Mouse (Mus musculus) activated CD4-positive, CD25-positive, alpha-beta regulatory T cell, adult 4 months (primary cell): ENCODE data around the gene Mctp1. TPM values are rescaled to one million over a fixed set of nuclear protein-coding genes. Genes with fewer than 3 reads are reported as not detected.
"Not testable (repeated sequence)": the region's sequence is repeated elsewhere in the genome, so short reads cannot be mapped to it uniquely, and the experiment has no call there.

Experiments
- ATAC-seq: one replicate; pipeline ENCODE4 v1.8.0; 2017
- polyA plus RNA-seq, 2 experiments: library from polyadenylated mRNA; unstranded; fragments of 100-300 nt; shearing (Covaris generic); gene quantifications; one replicate each; pipeline ENCODE4 v1.2.1; 2017

Gene Mctp1
- polyA plus RNA-seq, 2 experiments from 2014 or later = 7.9 to 13.6 TPM

- not testable (repeated sequence) for ATAC-seq
Measured at GRCm38 (mm10) chr13:76971046-76971445, 586.7 kb downstream of the Mctp1 start.

DNA sequence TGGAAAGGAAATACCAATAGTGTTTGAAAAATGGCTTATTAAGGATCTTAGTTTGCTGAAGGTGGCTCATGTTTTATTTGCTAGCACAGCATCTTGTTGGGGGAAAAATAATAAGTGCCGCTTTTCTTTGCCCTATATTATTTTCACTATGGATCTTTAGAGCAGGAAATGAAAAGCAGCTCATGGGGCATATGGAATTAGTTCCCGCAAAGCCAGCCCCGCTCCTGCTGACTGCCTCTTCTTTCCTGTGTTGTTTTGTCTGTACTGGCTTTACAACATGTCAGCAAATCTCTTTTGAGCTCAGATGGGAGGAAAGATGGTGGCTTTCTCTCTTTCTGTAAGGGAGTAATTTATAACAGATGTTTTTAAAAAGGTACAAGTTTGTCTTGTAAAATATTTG is 618.3 kb downstream of the Mctp1 start:
- no peak for ATAC-seq

GRCm38 (mm10) chr13:77003684-77004083 is 619.3 kb downstream of the Mctp1 start:
- no peak for ATAC-seq

DNA sequence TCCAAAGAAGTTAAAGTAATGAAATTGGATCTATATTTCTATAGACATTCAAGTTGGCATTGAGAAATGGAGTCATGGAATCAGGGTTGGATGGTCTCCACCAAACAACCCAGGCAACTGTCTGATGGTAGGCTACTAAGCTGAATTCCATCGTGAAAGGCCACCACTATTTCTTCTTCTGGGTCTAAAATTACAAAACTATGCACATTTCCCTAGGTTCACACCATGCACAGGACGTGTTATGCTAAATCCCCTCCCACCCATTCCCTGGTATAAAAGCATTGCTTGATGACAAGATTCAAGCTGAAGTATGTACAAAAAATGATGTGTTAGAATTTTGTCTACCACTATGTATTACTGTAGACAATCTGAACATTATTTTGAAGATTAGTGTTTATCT is 634.5 kb downstream of the Mctp1 start:
- no peak for ATAC-seq

- no peak for ATAC-seq
Measured at GRCm38 (mm10) chr13:77029594-77029993, 645.3 kb downstream of the Mctp1 start.

GRCm38 (mm10) chr13:77043375-77043774 is 659.0 kb downstream of the Mctp1 start:
- ATAC-seq = no peak

DNA sequence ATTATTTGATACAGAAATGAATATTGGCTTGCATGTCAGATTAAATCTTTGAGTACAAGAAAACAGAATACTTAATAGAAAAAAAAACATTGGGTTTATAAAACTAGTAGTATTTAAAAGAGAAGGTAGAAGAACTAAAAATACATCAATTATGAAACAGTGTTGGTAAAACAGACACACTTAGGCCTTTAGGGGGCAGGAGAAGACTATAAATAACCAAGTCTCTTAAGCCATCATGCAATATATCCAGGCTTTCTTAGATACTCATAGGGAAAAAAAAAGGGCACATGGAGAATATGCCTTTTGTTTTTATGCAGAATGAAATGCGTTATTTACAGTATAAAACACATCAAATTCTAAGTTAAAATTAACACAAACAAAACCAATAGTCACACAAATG is 661.0 kb downstream of the Mctp1 start:
- no peak for ATAC-seq

DNA sequence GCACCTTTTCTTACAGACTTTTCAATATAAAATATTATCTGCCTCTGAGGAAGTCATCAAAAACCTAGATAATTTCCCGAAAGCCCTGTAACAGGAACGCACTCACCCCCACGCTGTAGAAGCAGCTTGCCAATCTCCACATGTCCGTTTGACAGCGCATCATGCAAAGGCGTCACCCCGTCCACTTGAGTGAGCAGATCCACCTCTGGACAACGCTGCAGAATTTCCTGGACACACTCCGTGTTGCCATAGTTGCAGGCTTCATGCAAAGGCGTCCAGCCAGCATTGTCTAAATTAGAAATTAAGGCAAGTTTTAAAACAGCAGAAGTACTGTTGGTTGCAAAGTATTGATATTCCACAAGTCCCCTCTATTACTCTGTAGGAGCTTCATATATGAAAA is 662.1 kb downstream of the Mctp1 start:
- no peak for ATAC-seq

DNA sequence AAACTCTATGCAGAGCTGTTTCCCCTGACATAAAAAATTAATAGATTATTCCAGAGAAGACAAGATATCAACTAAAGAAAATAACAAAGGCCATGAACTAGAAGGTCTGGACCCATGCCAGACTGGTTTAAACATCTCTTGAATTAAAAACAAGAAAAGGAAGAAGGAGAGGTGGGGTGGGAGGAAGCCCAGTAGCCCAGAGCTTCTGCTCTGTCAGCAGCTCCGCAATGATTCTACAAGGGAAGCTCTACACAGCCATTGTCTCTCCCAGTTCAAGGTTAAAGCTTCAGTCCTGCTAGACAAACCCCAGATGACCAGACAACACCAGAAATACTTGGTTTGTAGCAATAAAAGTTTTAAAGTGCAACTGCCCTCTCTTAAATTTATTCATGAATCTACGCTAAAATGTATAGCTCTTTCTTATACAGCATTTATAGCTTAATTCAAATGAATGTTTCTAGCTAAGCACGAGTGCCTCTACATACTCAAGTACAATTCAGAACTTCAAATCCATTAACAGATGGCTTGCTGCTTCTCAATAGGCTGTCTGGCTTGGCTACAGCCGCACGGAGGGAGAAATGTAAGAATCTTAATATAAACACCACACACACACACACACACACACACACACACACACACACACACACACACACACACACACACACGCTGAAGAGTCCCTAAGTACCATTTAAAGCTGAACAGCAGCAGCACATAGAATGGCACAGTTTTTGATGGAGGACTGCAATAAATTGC is 663.0 kb downstream of the Mctp1 start:
- no peak for ATAC-seq

DNA sequence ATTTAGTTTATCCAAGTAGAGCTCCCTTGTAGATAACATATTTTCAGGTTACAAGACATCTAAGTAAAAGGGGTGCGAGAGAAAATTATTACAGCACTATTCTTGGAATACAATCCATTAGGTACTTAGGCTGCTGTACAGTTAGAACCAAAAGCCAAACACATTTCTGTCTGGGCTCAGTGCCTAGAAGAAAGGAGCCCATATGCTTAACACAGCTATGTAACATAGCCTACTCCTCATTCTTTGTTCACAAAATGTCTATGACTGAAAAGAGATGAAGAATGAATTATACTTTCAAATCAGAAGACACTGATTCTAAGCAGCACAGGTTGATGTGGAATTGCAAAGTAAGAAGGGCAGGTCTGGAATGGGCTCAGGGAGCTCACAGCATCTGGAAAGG is 664.1 kb downstream of the Mctp1 start:
- ATAC-seq = no peak

DNA sequence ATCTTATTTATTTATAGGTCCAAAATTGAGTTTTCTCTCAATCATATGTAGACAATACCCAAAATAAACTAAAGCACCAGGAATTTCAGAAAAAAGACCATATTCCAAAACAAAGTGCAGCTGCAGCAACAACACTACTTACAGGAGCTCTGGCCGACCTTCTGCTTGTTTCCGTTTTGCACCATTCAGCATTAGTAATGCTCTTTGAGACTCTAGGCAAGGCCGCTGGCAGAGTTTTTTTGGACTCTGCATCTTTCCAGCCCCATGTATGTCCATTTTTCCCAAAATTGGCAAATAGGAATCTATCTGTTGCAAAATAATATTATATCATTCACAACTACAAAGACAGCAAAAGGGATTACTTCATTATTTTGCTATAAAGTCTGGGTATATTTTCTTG is 665.4 kb downstream of the Mctp1 start:
- ATAC-seq = no peak

GRCm38 (mm10) chr13:77063221-77063620 is 678.9 kb downstream of the Mctp1 start:
- no peak for ATAC-seq

- no peak for ATAC-seq
Measured at GRCm38 (mm10) chr13:77068847-77069246, 684.5 kb downstream of the Mctp1 start.

DNA sequence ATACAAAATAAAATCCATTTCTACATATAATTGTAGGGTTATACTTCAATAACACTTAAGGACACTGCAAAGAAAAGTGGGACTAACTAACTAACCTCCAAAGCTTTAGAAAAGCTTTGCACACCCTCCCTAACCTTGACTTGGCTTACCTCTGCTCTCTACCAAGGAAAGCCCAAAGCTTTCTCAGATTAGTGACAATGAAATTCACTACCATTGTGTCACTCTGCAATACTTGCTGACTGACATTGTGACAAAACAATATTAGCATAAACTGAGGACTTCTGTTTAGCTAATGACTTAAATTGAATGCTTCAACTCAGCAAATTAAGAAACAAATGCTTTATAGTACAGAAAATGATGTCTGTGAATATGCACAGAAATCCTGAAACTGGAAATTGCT is 687.7 kb downstream of the Mctp1 start:
- no peak for ATAC-seq

Other genes starting within 250 kb of the Mctp1 start
- gene Fam81b, start 79.5 kb upstream of the Mctp1 start, polyA plus RNA-seq = not detected